Mouse (Mus musculus) CH12.LX (cell line): ENCODE results near the gene Psmg4. TPM values are rescaled to one million over a fixed set of nuclear protein-coding genes. Genes with fewer than 3 reads are reported as not detected.

Experiments
- DNase-seq: peaks from one replicate; pipeline ENCODE4 v3.0.0-alpha.2; 2013; ENCODE audit errors: extremely low read depth
- H3K27ac ChIP-seq: 2 replicates; pipeline ENCODE4 v1.5.1; 2012; ENCODE audit warnings: low read depth, mild to moderate bottlenecking, control low read depth, moderate library complexity; ENCODE audit not compliant: insufficient read depth
- H3K27me3 ChIP-seq: replicated peaks from 2 replicates; pipeline ENCODE3; 2012; ENCODE audit warnings: inconsistent platforms
- H3K36me3 ChIP-seq, 2 experiments: replicated peaks in 1 of 2; 2 replicates each; pipeline versions ENCODE3 to v1.6.1; 2012; ENCODE audit warnings: inconsistent platforms in 1 of 2, low read length in 1 of 2, mild to moderate bottlenecking in 1 of 2, mixed read lengths in 1 of 2, moderate library complexity in 1 of 2; ENCODE audit not compliant: control insufficient read depth in 1 of 2, insufficient read depth in 1 of 2
- H3K4me1 ChIP-seq, 2 experiments: 2 replicates each; pipeline ENCODE4 v1.6.1; 2012; ENCODE audit warnings: inconsistent platforms in 1 of 2, moderate library complexity in 1 of 2; ENCODE audit not compliant: insufficient read depth in 2 of 2, control insufficient read depth in 1 of 2
- H3K4me2 ChIP-seq: 2 replicates; pipeline ENCODE4 v1.6.1; 2012; ENCODE audit warnings: low read depth, mild to moderate bottlenecking, control low read depth; ENCODE audit not compliant: poor library complexity, insufficient read depth, severe bottlenecking
- H3K4me3 ChIP-seq, 3 experiments: fragments of 150-350 bp in 1 of 3; sonication (generic) in 1 of 3; replicated peaks in 1 of 3; 2 replicates each; pipeline versions ENCODE3 to v1.5.1; 2011 to 2012; ENCODE audit warnings: low read depth in 2 of 3, low read length in 2 of 3, mild to moderate bottlenecking in 2 of 3, moderate library complexity in 2 of 3, control low read depth in 1 of 3, improper control_type of control experiment in 1 of 3, inconsistent platforms in 1 of 3, mixed read lengths in 1 of 3; ENCODE audit not compliant: poor library complexity in 1 of 3
- H3K79me2 ChIP-seq: replicated peaks from 2 replicates; pipeline ENCODE4 v1.6.1; 2012; ENCODE audit warnings: mild to moderate bottlenecking, moderate library complexity; ENCODE audit not compliant: control insufficient read depth, poor library complexity, insufficient read depth, severe bottlenecking; ENCODE audit errors: extremely low read depth
- H3K9ac ChIP-seq: 2 replicates; pipeline ENCODE4 v1.6.1; 2012; ENCODE audit warnings: low read depth, mild to moderate bottlenecking, control low read depth, moderate library complexity; ENCODE audit not compliant: insufficient read depth
- H3K9me3 ChIP-seq: replicated peaks from 2 replicates; pipeline ENCODE3; 2012; ENCODE audit warnings: low read length, inconsistent platforms, mixed read lengths
- CHD1 ChIP-seq: IDR thresholded peaks from 2 replicates; pipeline ENCODE4 v1.6.1; 2012; ENCODE audit warnings: low read depth, low read length, improper control_type of control experiment, inconsistent platforms
- ELF1 ChIP-seq: IDR thresholded peaks from 2 replicates; pipeline ENCODE4 v1.6.1; 2014; ENCODE audit warnings: low read depth, mild to moderate bottlenecking, inconsistent platforms, low read length, improper control_type of control experiment
- EP300 ChIP-seq: IDR thresholded peaks from 2 replicates; pipeline ENCODE4 v1.6.1; 2011; ENCODE audit warnings: low read length, improper control_type of control experiment
- ETS1 ChIP-seq: conservative IDR thresholded peaks from 2 replicates; pipeline ENCODE4 v1.6.1; 2012; ENCODE audit warnings: low read depth, mild to moderate bottlenecking, inconsistent platforms, low read length, improper control_type of control experiment, moderate library complexity
- HCFC1 ChIP-seq: IDR thresholded peaks from 2 replicates; pipeline ENCODE4 v1.6.1; 2012; ENCODE audit warnings: low read depth, mild to moderate bottlenecking, inconsistent platforms, low read length, improper control_type of control experiment
- IRF4 ChIP-seq: IDR thresholded peaks from 2 replicates; pipeline ENCODE4 v1.6.1; 2014; ENCODE audit warnings: low read depth, mild to moderate bottlenecking, inconsistent platforms, low read length, improper control_type of control experiment
- JUND ChIP-seq: conservative IDR thresholded peaks from 2 replicates; pipeline ENCODE4 v1.6.1; 2011; ENCODE audit warnings: low read depth, low read length, improper control_type of control experiment
- MAFK ChIP-seq: IDR thresholded peaks from 2 replicates; pipeline ENCODE4 v1.6.1; 2011; ENCODE audit warnings: low read length, improper control_type of control experiment; ENCODE audit not compliant: insufficient replicate concordance
- MEF2A ChIP-seq: IDR thresholded peaks from 2 replicates; pipeline ENCODE4 v1.6.1; 2014; ENCODE audit warnings: low read depth, mild to moderate bottlenecking, inconsistent platforms, low read length, improper control_type of control experiment, borderline replicate concordance
- MYC ChIP-seq: IDR thresholded peaks from 2 replicates; pipeline ENCODE4 v1.6.1; 2011; ENCODE audit warnings: low read depth, mild to moderate bottlenecking, improper control_type of control experiment, low read length
- NELFE ChIP-seq: IDR thresholded peaks from 2 replicates; pipeline ENCODE4 v1.6.1; 2011; ENCODE audit warnings: low read depth, low read length, improper control_type of control experiment
- SIN3A ChIP-seq: IDR thresholded peaks from 2 replicates; pipeline ENCODE4 v1.6.1; 2012; ENCODE audit warnings: low read length, improper control_type of control experiment, inconsistent platforms
- UBTF ChIP-seq: IDR thresholded peaks from 2 replicates; pipeline ENCODE4 v1.6.1; 2012; ENCODE audit warnings: low read depth, mild to moderate bottlenecking, inconsistent platforms, low read length, improper control_type of control experiment, moderate library complexity
- USF1 ChIP-seq: IDR thresholded peaks from 2 replicates; pipeline ENCODE4 v1.6.1; 2014; ENCODE audit warnings: low read depth, mild to moderate bottlenecking, inconsistent platforms, low read length, improper control_type of control experiment
- ZC3H11A ChIP-seq: IDR thresholded peaks from 2 replicates; pipeline ENCODE4 v1.6.1; 2012; ENCODE audit warnings: low read depth, mild to moderate bottlenecking, inconsistent platforms, low read length, improper control_type of control experiment
- ZNF384 ChIP-seq: IDR thresholded peaks from 2 replicates; pipeline ENCODE4 v1.6.1; 2012; ENCODE audit warnings: low read depth, low read length, improper control_type of control experiment, inconsistent platforms
- dilution Hi-C: fragments of 300-500 bp; cut with MboI; formaldehyde crosslinking; loops from 2 replicates; pipeline ENCODE4 v1.14.3; 2020; ENCODE audit warnings: low sequenced_read_pairs; ENCODE audit not compliant: extremely low pct_unique_long_range_greater_than_20kb, extremely low pct_ligation_motif_present
- in situ Hi-C: fragments of 300-500 bp; cut with MboI; formaldehyde crosslinking; loops from 3 replicates; pipeline ENCODE4 v1.14.3; 2019; ENCODE audit warnings: low sequenced_read_pairs, low pct_ligation_motif_present, low pct_unique_long_range_greater_than_20kb, mixed read lengths
- polyA plus RNA-seq: library from polyadenylated mRNA; unstranded; fragments of >175 nt; gene quantifications from 2 replicates; pipeline ENCODE4 v1.2.1, GENCODE M21; 2012; ENCODE audit warnings: low read depth; ENCODE audit not compliant: insufficient read length
- total RNA-seq, 2 experiments: library from RNA; depleted of rRNA; stranded (reverse); fragments of 300-350 nt in 1 of 2; fragments of >200 nt in 1 of 2; gene quantifications; 2 replicates each; pipeline ENCODE4 v1.2.3; 2012 to 2014

Gene Psmg4
- total and polyA plus RNA-seq, 3 experiments = 120 to 234 (median 194) TPM

GRCm38 (mm10) chr13:34218776-34219175 lies 56.0 kb downstream of the Psmg4 start:
- Histone ChIP-seq H3K27me3 (no peaks in the 10 kb centered on the region), H3K79me2 (no peaks in the 10 kb centered on the region), H3K36me3 (no peaks in the 10 kb centered on the region), H3K9ac (no peak overlapping the region), H3K9me3 (no peaks in the 10 kb centered on the region), H3K27ac (no peak overlapping the region), H3K4me1 (no peaks in the 10 kb centered on the region), H3K4me2 (no peak overlapping the region)
- in situ Hi-C loops = no loop called here
- dilution Hi-C loops = no loop called here
- DNase-seq = no peak
- TF ChIP-seq JUND (no peak), IRF4 (no peak)
- TF ChIP-seq, all 38 proteins: peak for 0
- H3K4me3 ChIP-seq = no peak overlapping the region

GRCm38 (mm10) chr13:34219728-34220127 lies 57.0 kb downstream of the Psmg4 start:
- Histone ChIP-seq H3K4me3 (no peak overlapping the region), H3K36me3 (no peaks in the 10 kb centered on the region), H3K9ac (no peak overlapping the region), H3K4me1 (no peaks in the 10 kb centered on the region), H3K27ac (no peak overlapping the region), H3K9me3 (no peaks in the 10 kb centered on the region), H3K4me2 (no peak overlapping the region), H3K79me2 (no peaks in the 10 kb centered on the region), H3K27me3 (no peaks in the 10 kb centered on the region)
- TF ChIP-seq NELFE = no peak
- TF ChIP-seq IRF4 = no peak
- TF ChIP-seq UBTF = no peak
- TF ChIP-seq HCFC1 = no peak
- no peak for TF ChIP-seq ELF1
- TF ChIP-seq MEF2A = no peak
- TF ChIP-seq SIN3A = no peak
- TF ChIP-seq EP300 = no peak
- no peak for TF ChIP-seq MYC
- TF ChIP-seq ZNF384 = no peak
- in situ Hi-C loops = no loop called here
- dilution Hi-C loops = no loop called here
- no peak for DNase-seq

- Histone ChIP-seq H3K27ac (no peak overlapping the region), H3K27me3 (no peaks in the 10 kb centered on the region), H3K79me2 (no peaks in the 10 kb centered on the region), H3K9ac (no peak overlapping the region), H3K9me3 (no peaks in the 10 kb centered on the region), H3K4me1 (no peaks in the 10 kb centered on the region), H3K4me3 (no peak overlapping the region), H3K4me2 (no peak overlapping the region), H3K36me3 (no peaks in the 10 kb centered on the region)
- dilution Hi-C loops (no loop called here), in situ Hi-C loops (no loop called here)
- DNase-seq = no peak
- no peak for TF ChIP-seq ZC3H11A
- TF ChIP-seq MEF2A = no peak
- no peak for TF ChIP-seq USF1
- TF ChIP-seq ETS1 = no peak
- no peak for TF ChIP-seq SIN3A
- TF ChIP-seq MAFK = no peak
- no peak for TF ChIP-seq CHD1
Measured at GRCm38 (mm10) chr13:34222985-34223384, 60.2 kb downstream of the Psmg4 start.
